In the genomic region with DNA sequence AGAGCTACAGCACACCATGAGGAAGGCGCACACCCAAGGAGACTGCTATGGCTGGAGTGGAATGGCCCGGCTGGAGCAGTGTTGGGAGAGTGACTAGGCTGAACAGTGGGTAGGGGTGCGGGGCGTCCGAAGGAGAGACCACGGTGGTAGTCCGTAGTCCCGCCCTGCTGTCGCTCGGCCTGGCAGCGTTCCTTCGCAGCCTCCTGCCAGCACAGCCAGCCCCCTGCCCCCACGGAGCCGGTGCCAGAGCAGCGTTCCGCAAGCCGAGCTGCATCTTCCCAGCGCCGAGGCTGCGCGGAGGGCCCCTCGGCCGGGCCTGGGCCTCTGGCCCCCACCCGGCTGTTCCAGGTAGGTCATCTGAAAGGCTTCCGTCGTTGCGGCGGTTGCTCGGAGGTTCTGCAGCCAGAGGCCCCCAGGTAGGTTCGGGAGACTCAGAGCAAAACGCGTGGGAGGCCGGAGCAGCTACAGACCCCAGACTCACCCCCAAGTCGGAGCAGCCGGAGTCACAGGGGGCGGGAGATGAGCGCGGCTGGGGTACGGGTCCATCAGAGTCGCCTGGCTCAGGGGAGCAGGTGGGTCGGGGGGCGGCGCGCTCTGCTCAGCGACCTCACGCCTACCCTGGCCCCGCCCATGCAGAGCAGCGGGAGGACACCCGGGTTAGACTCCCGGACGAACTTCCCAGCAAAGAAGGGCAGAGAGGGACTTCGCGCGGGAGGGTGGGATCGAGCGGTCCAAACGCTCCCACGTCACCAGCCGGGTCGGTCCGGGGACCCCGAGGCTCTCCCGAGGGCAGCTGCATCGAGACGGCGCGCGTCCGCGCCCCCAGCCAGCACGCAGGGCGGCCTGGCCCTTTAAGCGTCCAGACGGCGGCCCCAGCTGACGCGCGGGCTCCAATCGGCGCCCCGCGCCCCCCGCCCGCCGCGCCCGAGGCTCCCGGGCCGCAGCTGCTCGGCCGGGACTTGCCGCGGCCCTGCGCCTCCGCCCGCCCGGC, we compare ENCODE assay signal across 8 mouse cellular contexts. TPM values are rescaled to one million over a fixed set of nuclear protein-coding genes. Genes with fewer than 3 reads are reported as not detected.
A peak's percentile ranks its signal among the peaks of the same experiment; 100 is the strongest.
DNase-seq lines count a peak whose midpoint lies in the region; ATAC-seq and TF ChIP-seq lines count a peak whose summit lies in the region.

Gene Zfp651 (plus strand): TSS at position 240 of the 991 bp plus-strand sequence.

- H3K4me1 ChIP-seq in forebrain, embryonic 15.5 days, result peaks cover 32% of the 10 kb centered on the region
- peaks cover 13% of the 10 kb centered on the region for H3K4me1 ChIP-seq in liver, postnatal 0 days (ENCODE audit: insufficient read depth)

- POLR2A ChIA-PET in Patski (lab: Charles Lee), result interaction anchor here (1.0 to 2.5 kb wide), 6 partner anchors 8 to 71 kb away, joined by 3 to 6 read pairs (median 4); no protein-coding TSS in a partner anchor

- peak; percentile 48 for ATAC-seq in Patski
- ATAC-seq in cerebellum, adult (ENCODE audit: insufficient number of reproducible peaks, low FRiP score, low TSS enrichment), result peak; percentile 38; the same call in 1 of the 2 replicates
- ATAC-seq in forebrain, embryonic 15.5 days (replicated peaks), result peak; percentile 81
- ATAC-seq in liver, postnatal 0 days, result peak; percentile 65
- no peak for ATAC-seq in erythroid progenitor cell, adult 5-6 weeks (replicated peaks; ENCODE audit: low FRiP score, poor library complexity, severe bottlenecking)

- peak within 1 kb of the TSS; percentile 76 for H3K4me3 ChIP-seq in forebrain, embryonic 15.5 days
- H3K4me3 ChIP-seq in liver, postnatal 0 days (ENCODE audit: low read depth, low read length), result peak within 1 kb of the TSS; percentile 60

- CTCF ChIA-PET in Patski (lab: Charles Lee), result interaction anchor here (1.4 to 2.7 kb wide), 3 partner anchors 62 to 90 kb away, joined by 3 to 7 read pairs (median 5); no protein-coding TSS in a partner anchor

- H3K9me3 ChIP-seq in forebrain, embryonic 15.5 days, result no peaks in the 10 kb centered on the region
- no peaks in the 10 kb centered on the region for H3K9me3 ChIP-seq in liver, postnatal 0 days (ENCODE audit: low read length)

- TF ChIP-seq CTCF in Patski (IDR thresholded peaks at IDR 0.05), result no peak
- TF ChIP-seq CTCF in liver, postnatal 0 days (IDR thresholded peaks at IDR 0.05; ENCODE audit: low read depth), result no peak

- peak within 1 kb of the TSS; percentile 96 for H3K4me2 ChIP-seq in forebrain, embryonic 15.5 days (replicated peaks)
- peak within 1 kb of the TSS; percentile 94 for H3K4me2 ChIP-seq in liver, postnatal 0 days (ENCODE audit: low read depth, low read length)

- TF ChIP-seq EP300 in liver, postnatal 0 days (IDR thresholded peaks at IDR 0.05; ENCODE audit: low read depth), result no peak

- H3K27me3 ChIP-seq in Patski, result no peaks in the 10 kb centered on the region
- H3K27me3 ChIP-seq in forebrain, embryonic 15.5 days, result no peaks in the 10 kb centered on the region
- H3K27me3 ChIP-seq in liver, postnatal 0 days (ENCODE audit: insufficient read depth, low read length), result peaks cover 22% of the 10 kb centered on the region

- peak within 1 kb of the TSS; percentile 82 for H3K27ac ChIP-seq in forebrain, embryonic 15.5 days (replicated peaks)
- H3K27ac ChIP-seq in liver, postnatal 0 days (ENCODE audit: low read depth), result peak within 1 kb of the TSS; percentile 22; the same call in 1 of the 2 replicates

- H3K36me3 ChIP-seq in forebrain, embryonic 15.5 days, result peaks cover 24% of the 10 kb centered on the region
- H3K36me3 ChIP-seq in liver, postnatal 0 days (replicated peaks; ENCODE audit: insufficient read depth, low read length), result peaks cover 23% of the 10 kb centered on the region

- in situ Hi-C loops in Patski (cut with MboI; ENCODE audit: low pct_unique_long_range_greater_than_20kb), result no loop called here

- intact Hi-C loops in heart, postnatal 14 days (cut with DNase I), result loop anchor here (5.0 kb wide), 1 partner anchor 73 kb away; no protein-coding TSS in a partner anchor

- under 1% methylated on average over 87 of the region's 97 CpGs for WGBS in forebrain, embryonic 15.5 days
- WGBS in liver, postnatal 0 days (ENCODE audit: insufficient replicate concordance), result 1% methylated on average over 77 of the region's 97 CpGs

- peak within 1 kb of the TSS; percentile 83 for H3K9ac ChIP-seq in forebrain, embryonic 15.5 days (replicated peaks)
- peak within 1 kb of the TSS; percentile 62 for H3K9ac ChIP-seq in liver, postnatal 0 days (replicated peaks)

- no peak for DNase-seq in Patski (ENCODE audit: low read depth, low spot score)
- DNase-seq in heart, postnatal 14 days, result peak; percentile 78 to 83
- DNase-seq in layer of hippocampus, adult 18-20 months (ENCODE audit: low spot score in 2 of 2), result peak in 1 of 2 experiments; percentile 75
- peak; percentile 44 for DNase-seq in liver, postnatal 0 days
- peak; percentile 82 for DNase-seq in retina, embryonic 14.5 days (ENCODE audit: low spot score)

RNA-seq across cellular contexts. Expression of gene Zfp651, which starts in this region (rescaled TPM):
- polyA plus RNA-seq in Patski (2021), result 64.7 TPM
- 20.1 and 20.6 TPM in 2 replicates for polyA plus RNA-seq in forebrain, embryonic 15.5 days (2015; fragmentation: Nextera tagmentation; extraction: Ambion mirVana)
- total RNA-seq in heart, postnatal 14 days (2021), result 10 to 100 TPM; 89.4 to 91.9 TPM
- 100 to 1,000 TPM in 1 of 2 experiments, 10 to 100 TPM in 1; 98.6 to 102 TPM for total RNA-seq in layer of hippocampus, adult 18-20 months (2021)
- 0.68 and 1.5 TPM in 2 replicates for polyA plus RNA-seq in liver, postnatal 0 days (2015; fragmentation: Nextera tagmentation; extraction: Ambion mirVana)
- total RNA-seq in erythroid progenitor cell, adult 5-6 weeks (2015; ENCODE audit: low replicate concordance), result 1.1 TPM in 1 of 2 replicates, not detected in the other
- total RNA-seq in erythroid progenitor cell, adult 5-6 weeks (2017; ENCODE audit: low replicate concordance), result 0.77 TPM in 1 of 2 replicates, not detected in the other

Comparison
In these comparisons a context has a peak if more than half of its experiments do, and no peak if none do; other contexts are left out.
1. RNA of gene Zfp651 (total RNA-seq): 98.6 to 102 TPM in layer of hippocampus, adult 18-20 months and 89.4 to 91.9 TPM in heart, postnatal 14 days; 0.77 to 1.1 TPM in erythroid progenitor cell, adult 5-6 weeks; every median in the first group is over 10 times any median in the second.